Mouse (Mus musculus): ENCODE measurements around the gene Casz1. TPM values are rescaled to one million over a fixed set of nuclear protein-coding genes. Genes with fewer than 3 reads are reported as not detected.

Casz1 gene
- total RNA-seq, 2 experiments from 2014 or later = 39.3 to 42.0 TPM

DNA sequence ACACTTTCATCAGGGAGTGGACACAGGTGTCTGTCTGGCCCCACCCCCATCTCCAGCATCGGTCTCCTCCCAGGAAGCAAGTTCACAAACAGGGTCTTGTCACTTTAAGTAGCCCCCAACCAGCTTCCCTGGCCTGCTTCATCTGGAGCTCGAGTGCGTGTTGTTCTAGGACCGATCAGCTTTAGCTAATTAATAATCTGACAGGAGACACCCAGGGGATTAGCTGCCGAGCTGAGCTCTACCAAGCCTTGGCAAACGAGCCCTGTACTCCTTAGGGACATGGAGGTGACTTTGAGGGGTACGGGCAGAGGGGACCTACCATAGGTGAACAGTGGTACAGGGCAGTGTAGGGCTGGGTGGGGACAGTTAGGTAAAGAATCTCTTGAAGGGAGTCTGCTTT, 40.7 kb downstream of the Casz1 start:
- no peak for DNase-seq

DNA sequence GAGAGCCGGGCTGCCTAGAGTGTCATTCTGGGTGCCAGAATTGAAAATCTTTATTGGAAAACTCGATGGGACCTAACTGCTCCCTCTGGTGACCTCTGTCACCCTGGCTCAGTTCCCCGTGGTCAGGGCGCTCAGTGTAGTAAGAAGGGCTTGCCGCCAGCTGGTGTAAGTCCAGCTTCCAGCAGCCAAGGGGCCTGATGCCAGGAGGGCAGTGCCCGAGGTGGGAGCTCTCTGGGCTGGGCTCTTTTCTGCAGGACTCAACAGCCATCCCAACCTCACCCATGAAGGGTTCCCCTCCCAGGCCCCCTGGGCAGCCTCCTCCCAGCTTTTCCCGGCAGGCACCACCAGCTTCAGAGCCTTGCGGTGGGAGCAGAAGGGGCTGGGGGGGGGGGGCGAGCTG, 42.0 kb downstream of the Casz1 start:
- peak; percentile 76 for DNase-seq

DNA sequence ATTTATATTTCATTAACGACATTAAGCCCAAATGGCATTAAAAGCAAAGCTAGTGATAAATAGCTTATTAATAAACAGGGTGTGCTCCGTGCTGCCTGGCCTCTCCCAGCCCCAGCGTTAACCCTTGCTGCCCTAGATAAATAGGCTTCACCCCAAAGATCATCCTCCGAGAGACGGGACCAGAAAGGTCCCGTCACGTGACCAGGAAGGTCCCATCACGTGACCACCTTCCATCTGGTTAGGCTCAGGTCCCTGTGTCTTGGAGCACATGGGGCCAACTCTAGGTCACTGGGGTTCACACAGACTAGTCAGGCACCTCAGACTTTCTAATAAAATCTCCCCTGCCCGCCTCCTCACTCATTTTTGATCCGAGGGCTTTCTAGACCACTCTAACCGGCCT, 42.5 kb downstream of the Casz1 start:
- DNase-seq = no peak

DNA sequence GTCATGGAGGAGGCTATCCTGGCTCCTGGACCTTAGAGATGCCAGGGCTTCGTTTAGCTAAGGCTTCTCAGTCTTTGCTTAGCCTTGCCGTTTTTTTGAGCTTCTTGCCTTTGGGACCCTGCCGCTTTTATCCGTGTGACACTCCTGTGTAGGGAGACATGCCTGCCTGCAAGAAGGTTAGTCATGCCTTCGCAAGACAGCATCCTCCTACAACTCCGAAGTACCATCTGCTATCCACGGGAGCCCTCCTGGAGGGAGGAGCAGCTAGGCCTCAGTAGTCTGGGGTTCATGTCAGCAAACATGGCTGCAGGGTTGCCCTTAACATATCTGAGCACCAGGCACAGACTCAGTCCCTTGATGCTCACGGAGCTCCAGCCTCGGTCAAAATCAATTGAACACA, 43.4 kb downstream of the Casz1 start:
- no peak for DNase-seq

DNA sequence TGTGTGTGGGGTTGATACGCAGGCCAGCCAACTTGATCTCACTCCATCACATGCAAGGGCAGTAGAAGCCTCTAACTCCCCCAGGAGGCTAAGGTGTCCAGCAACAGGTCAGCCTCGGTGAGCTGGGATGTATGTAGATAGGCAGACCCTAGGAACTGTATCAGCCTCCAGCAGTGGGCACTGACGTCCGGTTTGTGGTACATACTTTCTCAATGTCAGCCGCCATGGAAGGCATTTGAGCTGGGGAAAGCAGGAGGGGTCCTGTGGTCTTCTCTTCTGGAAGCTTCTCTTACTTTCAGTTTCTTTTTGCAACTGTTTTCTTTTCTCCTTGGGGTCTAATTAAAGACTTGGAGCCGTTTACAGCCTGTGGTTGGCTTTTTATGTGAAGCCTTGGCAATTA, 45.2 kb downstream of the Casz1 start:
- DNase-seq = no peak

DNA sequence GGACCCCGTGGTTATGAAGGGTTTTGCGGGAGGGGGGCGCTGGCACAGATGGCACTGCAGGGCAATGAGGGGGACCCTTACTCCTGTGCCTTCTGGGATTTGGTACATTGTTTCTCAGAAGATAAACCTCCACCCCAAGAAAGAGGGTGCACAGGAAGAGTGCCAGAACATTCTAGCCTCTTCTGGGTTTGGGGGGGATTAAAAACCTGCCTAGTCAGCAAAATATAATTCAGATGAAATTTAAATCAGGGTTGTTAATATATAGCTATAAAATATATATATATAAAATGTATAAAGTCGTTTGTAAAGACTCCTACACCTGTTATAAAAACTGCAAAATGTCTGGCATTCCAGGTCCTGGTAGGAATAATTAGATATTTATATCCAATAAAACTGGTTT, 48.8 kb downstream of the Casz1 start:
- no peak for DNase-seq

DNA sequence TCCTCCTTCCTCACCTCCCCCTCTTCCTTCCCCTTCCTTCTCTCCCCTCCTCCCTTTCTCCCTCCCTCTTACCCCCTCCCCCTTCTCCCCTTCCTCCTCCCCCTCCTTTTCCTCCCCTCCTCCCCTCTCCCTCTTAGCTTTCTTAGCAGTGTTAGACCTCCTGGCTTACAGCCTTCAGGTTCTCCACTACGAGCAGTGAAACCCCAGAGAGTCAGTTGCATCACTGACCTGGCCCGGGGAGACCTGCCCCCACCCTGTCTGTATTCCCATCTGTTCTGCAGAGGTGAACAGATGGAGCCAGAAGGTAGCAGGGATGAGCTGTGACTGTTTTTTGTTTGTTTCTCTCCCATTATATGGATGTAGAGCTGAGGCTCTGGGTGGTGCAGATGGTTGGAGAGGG, 49.9 kb downstream of the Casz1 start:
- no peak for DNase-seq

DNA sequence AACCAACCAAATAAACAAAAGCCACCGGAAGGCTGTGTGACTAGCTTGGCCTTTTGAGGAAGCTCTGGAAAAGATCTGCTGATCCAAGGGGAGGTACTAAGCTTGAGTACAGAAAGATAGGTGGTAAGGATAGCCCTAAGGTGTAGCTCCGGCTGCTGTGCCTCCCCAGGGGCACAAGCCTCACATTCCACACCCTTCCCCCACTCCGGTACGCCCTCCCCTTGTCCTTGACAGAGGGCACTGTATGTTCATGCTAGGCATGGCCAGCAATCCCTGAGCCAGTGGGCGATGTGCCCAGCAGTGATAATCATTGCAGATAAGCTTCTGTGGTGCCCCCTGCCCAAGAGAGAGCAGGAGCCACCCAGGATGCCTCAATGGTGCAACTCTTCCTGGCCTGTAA, 51.3 kb downstream of the Casz1 start:
- no peak for DNase-seq

DNA sequence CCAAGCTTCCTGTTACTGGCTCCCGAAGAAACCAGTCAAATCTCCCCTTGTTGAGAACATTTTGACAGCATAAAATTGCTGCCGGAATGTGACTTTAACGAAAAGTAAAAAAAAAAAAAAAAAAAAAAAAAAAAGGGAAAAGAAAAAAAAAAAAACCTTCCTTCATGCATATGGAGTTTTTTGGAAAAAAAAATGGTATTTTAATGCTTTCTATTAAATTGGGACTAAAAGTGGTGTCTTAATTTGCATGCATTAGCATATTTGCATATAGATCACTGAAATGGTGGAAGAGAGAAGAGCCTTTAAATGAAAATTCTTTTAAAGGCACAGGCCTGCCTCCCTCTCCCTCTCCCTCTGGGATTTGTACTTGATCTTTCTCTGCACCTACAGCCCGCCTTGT, 52.0 kb downstream of the Casz1 start:
- DNase-seq = no peak

DNA sequence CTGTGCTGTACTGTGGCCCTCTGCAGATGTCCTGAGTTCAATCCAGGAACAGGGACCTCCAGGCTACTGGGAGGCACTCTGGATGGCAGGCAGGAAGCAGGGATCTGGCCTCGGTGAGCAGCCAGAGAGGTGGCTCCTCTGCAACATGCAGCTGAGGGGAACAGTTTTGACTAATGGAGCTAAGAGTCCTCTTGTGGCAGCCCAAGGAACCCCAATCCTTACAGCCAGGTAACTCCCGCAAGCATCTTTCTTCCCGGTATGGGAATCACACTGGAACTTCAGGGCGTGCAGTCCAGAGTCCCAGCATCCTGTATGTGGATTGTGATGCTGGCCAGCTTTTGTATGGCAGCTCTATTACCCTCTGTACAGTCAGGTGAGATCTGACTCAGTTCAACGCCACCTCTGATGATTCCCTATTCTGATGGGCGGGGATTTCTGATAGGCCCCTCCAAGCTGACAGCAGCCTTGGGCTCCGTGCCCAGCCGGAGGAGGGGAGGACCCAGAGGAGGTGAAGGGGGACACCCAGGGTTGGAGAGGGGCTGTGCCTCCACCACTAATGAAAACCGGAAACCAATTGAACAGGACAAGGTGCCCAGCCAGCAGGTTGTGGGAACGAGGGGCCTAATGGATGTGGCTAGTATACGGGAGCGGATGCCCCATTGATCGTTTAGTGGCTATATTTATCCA, 53.3 kb downstream of the Casz1 start:
- DNase-seq = no peak

DNA sequence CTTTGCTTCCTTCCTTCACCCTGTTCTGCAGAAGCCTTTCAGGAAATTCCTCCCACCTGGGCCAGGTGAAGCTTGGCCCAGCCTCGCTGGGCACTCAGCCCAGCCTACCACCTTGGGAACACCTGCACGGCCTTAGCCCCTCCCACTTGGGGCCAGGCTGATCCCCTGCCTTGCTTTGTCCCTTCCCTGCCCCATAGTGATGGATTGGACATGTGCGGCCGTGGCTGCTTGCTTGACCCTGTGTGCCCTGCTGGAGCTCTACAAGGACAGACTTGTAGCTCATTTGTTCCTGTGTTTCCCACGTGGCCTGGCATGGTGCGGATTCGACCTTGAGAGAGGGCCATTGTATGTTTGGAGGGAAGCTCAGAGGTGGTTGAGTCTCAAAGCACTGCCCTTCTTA, 54.0 kb downstream of the Casz1 start:
- DNase-seq = no peak

DNA sequence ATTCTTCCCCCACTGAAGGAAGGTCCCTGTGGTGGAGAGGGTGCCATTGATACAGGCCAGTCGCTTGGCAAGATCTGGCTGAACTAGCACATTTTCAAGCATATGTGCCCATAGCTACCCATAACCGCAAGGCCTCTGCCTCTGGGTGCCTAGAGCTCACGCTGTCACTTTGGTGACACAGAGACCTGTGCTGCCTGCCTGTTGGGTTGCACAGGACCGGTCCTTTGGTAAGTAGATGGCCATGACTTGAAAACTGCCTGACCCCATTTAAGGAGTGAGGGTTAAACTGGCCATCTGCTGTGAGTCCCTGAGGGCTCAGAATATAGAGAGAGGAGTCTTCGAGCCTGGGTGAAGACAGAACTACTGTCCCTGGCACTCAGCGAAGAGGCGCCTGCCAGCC, 55.2 kb downstream of the Casz1 start:
- DNase-seq = no peak

DNA sequence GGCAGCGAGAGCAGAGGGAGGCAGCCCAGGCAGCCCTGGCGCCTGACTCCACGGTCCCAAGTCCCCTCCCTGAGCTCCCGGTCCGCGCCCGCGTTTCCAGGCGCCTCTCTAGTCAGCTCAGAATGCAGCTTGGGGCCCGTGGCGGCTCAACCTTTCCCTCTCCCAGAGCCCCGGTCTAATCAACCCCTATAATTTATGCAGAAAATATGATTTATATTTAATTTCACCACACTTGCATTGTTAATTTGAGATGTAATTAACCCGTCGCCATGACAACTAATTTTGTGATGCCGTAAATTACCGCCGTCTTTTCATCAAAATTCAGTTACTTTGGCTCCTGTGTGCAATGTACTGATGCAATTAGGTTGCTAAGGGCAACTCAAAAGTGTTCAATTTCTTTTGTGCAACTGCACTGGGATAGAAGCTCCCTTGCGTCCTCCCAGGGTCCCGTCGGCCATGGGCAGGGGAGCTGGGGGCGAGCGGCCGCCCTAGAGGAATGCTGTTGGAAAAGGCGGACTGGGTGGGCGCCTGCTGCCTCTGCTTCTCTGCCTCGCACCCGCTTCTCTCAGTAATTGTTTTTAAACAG, 55.8 kb downstream of the Casz1 start:
- DNase-seq = peak; percentile 39

DNA sequence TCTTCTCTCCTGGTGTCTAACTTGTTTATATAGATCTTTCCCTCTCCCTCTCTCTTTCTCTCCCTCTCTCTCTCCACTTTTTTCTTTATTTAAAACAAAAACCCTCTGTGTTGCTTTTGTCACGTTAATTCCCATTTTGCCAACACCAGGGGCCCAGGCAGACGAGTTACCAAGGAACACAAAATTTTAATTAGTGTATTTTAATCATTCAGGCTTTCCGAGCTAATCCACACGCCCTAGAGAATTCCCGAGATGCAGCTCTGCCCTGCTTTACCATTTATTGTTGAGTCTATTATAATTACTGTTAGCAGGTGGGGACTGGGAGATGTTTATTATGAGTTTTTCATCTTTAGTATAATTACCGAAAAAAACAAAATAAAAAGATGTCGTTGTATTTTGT, 56.4 kb downstream of the Casz1 start:
- DNase-seq = no peak

DNA sequence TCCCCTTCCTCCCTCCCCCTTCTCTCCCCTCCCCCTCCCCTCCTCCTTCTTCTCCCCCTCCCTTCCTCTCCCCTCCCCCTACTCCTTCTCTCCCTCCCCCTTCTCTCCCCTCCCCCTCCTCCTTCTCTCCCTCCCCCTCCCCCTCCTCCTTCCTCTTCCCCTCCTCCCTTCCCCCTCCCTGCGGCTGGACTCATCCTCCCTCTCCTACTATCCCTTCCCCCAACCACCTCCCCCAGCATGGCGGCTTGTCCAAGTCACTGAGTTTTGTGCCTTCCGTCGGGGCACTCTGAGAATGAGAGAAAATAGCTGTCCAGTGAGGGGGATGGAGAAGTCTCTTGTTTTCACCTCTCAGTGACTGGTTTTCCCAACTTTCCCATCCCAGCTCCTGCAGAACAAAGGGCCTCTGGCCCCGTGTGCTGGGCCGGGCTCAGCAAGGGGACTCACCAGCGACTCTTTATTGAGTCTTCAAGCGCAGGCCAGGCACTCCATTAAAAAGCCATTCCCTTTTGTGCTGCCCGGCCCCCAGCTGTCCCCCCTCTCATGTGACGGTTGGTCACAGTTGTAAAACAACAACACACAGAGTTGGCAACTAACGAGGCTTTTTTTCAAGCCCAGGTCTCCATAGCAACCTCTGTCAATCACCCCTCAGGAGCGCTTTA, 62.7 kb downstream of the Casz1 start:
- DNase-seq = no peak

DNA sequence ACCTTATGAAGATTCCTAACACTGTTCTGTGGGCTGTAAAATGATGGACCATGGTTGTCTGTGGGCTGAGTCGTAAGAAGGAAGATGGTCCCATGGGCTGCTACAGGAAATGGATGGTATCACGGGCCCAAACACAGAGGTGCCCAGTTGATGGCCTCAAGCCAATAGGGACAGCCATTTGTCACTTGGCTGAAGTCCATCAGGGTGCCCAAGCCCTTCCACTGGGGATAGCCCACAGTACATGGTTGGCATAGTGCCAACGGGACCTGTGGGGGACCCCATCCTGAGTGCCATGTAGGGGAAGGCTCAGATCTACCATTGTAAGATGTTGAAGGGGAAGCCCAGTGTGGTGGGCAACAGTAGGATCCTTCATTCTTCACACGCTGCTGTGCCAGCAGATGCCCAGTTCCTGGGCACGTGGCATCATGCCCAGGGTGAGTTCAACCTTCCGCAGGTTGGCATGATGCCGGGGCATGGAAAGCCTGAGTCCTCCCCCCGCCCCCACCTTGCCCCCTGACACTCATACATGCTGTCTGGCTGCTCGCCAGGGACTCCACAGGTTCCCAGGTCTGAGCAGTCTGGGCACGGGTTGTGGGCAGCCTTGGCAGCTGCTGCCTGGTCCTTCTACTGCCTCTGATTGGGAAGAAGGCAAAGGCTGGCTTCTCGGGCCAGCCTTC, 63.6 kb downstream of the Casz1 start:
- peak; percentile 52 for DNase-seq

DNA sequence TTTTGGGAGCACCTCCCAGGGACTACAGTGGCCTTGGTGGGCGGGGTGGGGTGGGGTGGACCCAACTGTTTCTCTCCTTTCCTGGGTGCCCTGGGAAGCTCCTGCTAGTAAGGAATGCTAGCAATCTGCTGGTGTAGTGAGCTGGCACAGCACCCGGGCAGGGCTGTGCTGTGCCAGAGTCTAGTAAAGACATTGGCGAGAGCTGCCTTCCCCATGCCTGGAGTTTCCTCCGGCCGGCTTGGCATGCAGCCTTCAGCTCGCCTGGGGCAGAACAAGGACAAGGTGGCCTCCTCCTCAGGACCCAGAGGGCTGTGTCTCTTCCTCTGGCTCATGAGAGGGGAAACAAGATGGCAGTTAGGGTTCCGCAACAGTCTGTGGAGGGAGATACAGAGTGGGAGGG, 65.3 kb downstream of the Casz1 start:
- peak; percentile 73 for DNase-seq

DNA sequence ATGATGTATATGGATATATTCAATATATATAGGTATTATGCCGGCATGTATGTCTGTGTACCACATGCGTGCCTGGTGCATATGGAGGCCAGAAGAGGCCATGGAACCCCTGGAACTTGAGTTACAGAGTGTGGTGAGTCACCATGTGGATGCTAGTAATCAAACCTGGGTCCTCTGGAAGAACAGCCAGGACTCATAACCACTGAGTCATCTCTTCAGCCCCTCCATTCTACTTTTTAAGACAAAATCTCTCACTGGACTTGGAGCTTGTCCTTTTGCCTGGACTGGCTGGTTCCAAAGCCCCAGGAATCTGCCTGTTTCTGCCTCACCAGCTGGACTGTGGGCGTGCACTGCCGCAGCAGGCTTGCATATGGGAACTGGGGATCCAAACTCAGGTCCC, 66.3 kb downstream of the Casz1 start:
- DNase-seq = no peak

DNA sequence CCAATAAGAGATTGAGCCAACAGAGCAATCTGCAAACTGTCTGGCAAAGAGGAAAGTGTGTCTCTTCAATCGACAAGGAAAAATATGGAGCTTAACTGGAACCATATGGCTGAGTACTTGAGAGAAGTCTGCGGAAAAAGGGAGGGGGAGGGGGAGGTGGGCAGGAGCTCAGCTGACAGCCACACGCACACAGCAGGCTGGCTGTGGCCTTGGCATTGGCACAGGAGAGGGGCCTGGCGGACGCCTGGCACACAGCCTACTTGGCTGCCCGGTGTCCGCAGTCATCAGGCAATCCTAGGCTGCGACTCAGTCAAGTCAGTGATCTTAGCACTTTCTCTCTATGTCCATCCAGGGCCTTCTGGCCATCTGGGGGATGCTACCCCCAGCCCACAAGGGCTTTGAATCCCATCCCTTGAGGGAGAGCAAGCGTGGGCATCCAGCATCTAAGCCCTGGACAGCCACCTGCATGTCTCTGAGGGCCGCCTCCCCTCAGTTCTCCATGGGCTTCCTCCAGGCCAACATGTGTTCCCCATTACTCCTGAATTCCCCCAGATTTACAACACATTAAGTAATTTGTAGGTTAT, 67.6 kb downstream of the Casz1 start:
- DNase-seq = peak; percentile 71

DNA sequence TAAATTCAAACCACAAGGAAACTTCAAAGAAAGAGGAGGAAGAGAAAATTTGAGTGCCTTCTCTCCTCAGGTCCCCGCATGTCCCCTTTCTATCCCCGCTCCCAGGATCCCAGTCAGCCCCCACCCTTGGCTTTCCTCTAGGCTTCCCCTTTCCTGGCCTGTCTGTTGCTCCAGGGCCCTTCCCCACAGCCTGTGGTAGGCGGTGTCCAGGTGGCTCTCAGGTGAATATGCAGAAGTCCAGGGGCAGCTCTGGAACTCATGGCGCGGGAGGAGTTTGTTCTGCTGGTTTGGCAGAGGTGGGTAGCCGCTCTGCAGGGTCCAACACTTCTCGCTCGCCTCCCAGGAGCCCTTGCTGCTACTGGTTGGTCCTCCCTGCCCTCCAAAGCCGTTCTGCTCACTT, 68.1 kb downstream of the Casz1 start:
- DNase-seq = no peak

DNA sequence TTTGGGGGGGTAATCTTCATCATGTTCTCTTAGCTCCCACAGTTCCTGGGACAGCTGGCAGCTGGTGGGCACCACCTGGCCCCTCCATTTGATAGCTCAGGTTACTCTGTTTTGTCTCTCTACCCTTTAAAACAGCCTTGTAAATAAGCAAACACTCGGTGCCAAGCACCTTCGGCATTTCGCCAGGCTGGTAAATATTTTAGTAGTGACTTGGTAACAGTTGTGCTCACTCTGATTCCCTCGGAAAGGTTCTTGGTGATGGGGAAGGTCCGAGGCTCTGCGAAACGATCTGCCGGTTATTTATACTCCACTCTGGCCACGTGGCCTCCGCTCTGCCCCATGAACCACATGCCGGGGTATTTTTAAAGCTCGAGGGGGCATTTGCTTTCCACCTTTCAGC, 68.6 kb downstream of the Casz1 start:
- peak; percentile 40 for DNase-seq

DNA sequence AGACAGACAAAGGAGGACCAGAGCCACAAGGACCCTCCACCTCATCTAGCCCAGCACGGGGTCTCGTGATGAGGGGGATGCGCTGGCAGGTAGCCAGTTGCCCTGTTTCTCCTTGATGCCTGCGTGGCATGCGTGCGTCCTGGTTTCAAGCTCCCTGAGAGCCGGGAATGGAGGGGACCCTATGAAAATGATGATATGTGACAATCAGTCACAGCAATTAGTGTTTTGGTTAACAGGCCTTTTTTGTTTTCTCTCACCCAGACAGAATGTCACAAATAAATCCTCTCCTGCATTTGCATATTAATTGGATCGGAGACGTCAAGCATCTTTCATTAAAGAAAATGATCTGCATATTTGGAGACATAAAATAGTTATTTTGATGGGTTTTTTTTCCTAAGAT, 71.9 kb downstream of the Casz1 start:
- DNase-seq = no peak

DNA sequence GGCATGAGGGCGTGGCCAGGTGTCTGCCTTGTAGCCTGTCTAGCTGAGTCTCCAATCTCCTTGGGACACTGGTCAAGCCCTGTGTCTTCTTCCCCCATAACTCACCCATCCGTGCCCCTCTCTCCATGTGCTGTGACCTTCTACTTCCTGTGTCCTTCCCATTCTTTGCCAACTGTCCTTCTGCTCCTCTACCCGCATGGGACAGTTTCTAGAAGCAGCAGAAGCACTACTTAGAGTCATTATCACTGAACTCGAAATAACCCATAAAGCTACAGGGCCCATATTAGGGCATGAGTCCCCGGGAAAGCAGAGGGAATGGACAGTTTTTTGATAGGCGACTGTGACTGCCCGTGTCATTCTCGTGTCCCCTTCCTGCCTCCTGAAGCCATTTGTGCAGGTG, 72.6 kb downstream of the Casz1 start:
- no peak for DNase-seq
